Mouse (Mus musculus): ENCODE results near the gene Lta.
A peak's percentile ranks its signal among the peaks of the same experiment; 100 is the strongest.

Lta gene

GRCm38 (mm10) chr17:35213071-35213470, 7.9 kb upstream of the Lta start:
- no peak for DNase-seq (ENCODE audit: inconsistent age in 2 of 2, low spot score in 1 of 2)

DNA sequence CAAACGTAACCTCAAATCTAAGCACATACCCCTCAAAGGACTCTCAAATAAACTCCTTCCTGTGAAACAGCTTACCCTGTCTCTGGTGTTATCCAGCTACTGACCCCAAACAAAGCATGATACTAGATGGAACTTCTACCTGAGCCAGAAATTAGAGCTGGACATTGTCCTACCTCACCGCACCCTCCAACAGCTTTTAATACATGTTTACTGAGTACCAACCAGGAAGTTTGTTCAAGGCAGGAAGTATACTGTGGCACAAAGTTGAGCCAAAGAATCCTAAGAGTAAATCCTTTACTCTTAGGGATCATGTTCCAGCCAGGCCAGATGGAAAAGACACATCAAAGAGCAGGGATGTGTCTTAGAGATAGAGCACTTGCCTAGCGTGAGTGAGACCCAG, 5.4 kb upstream of the Lta start:
- DNase-seq (ENCODE audit: inconsistent age in 2 of 2, low spot score in 1 of 2): no peak

GRCm38 (mm10) chr17:35209785-35210535, 4.8 kb upstream of the Lta start:
- no peak for DNase-seq (ENCODE audit: inconsistent age in 2 of 2, low spot score in 1 of 2)

DNA sequence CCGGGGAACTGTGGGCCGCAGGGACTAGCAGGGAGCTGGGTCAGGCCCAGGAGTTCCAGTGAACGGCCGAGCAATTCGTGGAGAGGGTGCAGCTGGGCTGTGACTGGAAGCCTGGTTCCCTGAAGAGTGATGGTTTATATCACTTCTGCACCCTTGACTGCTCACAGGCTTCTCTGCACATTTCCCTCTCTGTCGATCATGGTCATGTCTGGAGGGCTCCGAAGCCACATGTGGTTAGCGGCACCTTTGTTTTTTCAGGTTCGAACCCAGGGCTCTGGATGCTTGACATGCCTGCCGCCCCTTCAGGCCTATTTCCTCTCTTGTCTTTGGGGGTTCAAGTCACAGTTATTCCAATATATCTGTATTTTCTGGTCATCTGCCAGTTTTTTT, 224 bp upstream of the Lta start:
- DNase-seq (ENCODE audit: inconsistent age in 2 of 2, low spot score in 1 of 2): no peak

DNA sequence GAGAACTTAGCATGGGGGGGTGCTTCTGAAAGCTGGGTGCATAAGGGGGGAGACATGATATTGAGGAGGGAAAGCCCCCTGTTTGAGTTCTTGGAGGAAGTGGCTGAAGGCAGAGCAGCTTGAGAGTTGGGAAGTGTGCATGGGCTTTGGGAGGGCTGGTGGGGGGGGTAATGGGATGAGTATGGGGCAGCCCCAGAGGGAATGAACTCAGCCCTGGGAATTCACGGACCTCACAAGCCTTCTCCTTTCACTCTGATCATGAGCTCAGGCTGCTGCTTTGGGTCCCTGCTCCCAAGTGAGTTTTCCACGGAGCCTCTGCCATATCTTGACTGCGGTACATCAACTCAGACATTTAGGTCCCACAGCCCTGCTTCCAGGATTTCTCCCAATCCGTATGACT, 2.7 kb downstream of the Lta start:
- DNase-seq (ENCODE audit: inconsistent age in 2 of 2, low spot score in 1 of 2): no peak

DNA sequence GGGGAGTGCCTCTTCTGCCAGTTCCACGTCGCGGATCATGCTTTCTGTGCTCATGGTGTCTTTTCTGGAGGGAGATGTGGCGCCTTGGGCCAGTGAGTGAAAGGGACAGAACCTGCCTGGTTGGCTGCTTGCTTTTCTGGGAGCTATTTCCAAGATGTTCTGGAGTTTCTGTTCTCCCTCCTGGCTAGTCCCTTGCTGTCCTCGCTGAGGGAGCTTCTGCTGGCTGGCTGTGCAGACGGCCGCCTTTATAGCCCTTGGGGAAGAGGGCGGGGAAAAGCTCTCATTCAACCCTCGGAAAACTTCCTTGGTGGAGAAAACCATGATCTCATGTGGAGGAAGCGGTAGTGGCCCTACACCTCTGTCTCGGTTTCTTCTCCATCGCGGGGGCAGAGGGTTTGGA, 3.4 kb downstream of the Lta start, which contains the start of gene Tnf:
Tnf (minus strand) TSS at position 221 of the 400 bp plus-strand sequence.
- peak; percentile 61 to 76 for DNase-seq (ENCODE audit: inconsistent age in 2 of 2, low spot score in 1 of 2)

DNA sequence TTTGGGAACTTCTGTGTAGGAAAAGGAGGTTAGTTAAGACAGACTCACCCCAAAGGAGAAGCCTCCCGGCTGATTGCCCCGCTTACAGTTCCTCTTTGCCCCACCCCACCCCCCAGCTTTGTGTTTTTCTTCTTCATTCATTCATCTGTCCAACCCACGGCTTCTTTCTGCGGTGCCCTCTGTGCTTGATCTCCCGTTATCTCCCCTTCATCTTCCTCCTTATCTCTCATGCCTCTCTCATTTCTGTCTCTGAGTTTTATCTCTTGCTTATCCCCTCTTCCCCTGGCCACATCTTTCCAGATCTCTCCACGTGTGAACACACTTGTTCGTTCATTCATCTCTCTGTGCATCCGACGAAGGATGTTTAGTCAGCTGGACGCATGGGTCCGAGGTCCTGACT, 4.0 kb downstream of the Lta start:
- no peak for DNase-seq (ENCODE audit: inconsistent age in 2 of 2, low spot score in 1 of 2)

DNA sequence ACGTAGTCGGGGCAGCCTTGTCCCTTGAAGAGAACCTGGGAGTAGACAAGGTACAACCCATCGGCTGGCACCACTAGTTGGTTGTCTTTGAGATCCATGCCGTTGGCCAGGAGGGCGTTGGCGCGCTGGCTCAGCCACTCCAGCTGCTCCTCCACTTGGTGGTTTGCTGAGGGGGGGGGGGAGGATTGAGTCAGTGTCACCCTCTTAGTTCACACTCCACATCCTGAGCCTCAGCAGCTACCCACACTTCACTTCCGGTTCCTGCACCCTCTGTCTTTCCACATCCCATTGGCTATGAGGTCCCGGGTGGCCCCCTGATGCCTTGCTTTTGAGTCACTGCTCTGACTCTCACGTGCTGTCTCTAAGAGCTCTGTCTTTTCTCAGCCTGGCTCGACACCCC, 4.8 kb downstream of the Lta start:
- DNase-seq (ENCODE audit: inconsistent age in 2 of 2, low spot score in 1 of 2): no peak

- no peak for DNase-seq (ENCODE audit: inconsistent age in 2 of 2, low spot score in 1 of 2)
Observed at GRCm38 (mm10) chr17:35198946-35199345, 6.2 kb downstream of the Lta start.

GRCm38 (mm10) chr17:35198029-35198428, 7.1 kb downstream of the Lta start:
- DNase-seq (ENCODE audit: inconsistent age in 2 of 2, low spot score in 1 of 2): no peak

GRCm38 (mm10) chr17:35197126-35197525, 8.0 kb downstream of the Lta start:
- DNase-seq (ENCODE audit: inconsistent age in 2 of 2, low spot score in 1 of 2): no peak

DNA sequence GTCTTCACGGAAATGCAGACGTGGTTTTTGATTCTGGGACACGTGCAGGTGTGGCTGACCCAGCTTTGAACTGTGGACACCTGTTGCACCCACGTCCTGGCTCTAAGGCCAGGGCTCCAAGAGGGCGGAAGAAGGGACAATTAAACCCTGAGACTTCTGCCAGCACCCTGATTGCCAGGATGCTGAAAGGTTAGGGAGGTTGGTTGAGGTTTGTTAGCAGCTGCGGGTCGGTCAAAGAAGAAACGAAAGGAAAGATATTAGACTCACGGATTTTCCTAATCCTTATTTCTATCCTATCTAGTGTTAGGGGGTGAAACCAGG, 8.9 kb downstream of the Lta start:
- DNase-seq (ENCODE audit: inconsistent age in 2 of 2, low spot score in 1 of 2): no peak

DNA sequence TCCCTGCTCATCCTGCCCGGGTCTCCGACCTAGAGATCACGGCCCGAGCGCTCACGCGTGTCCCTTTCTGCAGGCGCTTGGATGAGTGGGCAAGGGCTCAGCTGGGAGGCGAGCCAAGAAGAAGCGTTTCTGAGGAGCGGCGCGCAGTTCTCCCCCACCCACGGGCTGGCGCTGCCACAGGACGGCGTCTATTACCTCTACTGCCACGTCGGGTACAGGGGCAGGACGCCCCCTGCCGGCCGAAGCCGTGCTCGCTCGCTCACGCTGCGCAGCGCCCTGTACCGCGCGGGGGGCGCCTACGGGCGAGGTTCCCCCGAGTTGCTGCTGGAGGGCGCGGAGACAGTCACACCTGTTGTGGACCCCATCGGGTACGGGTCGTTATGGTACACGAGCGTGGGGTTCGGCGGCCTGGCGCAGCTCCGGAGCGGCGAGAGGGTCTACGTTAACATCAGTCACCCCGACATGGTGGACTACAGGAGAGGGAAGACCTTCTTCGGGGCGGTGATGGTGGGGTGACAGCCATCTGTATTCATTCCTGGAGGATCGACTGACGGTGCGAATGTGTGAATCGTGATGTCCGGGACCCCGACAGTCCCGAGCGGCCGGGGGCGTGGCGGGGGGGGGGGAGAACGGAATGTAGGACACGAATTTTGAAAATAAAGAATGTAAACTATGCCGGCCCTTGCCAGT, 9.4 kb downstream of the Lta start:
- DNase-seq (ENCODE audit: inconsistent age in 2 of 2, low spot score in 1 of 2): peak; percentile 82 to 92

DNA sequence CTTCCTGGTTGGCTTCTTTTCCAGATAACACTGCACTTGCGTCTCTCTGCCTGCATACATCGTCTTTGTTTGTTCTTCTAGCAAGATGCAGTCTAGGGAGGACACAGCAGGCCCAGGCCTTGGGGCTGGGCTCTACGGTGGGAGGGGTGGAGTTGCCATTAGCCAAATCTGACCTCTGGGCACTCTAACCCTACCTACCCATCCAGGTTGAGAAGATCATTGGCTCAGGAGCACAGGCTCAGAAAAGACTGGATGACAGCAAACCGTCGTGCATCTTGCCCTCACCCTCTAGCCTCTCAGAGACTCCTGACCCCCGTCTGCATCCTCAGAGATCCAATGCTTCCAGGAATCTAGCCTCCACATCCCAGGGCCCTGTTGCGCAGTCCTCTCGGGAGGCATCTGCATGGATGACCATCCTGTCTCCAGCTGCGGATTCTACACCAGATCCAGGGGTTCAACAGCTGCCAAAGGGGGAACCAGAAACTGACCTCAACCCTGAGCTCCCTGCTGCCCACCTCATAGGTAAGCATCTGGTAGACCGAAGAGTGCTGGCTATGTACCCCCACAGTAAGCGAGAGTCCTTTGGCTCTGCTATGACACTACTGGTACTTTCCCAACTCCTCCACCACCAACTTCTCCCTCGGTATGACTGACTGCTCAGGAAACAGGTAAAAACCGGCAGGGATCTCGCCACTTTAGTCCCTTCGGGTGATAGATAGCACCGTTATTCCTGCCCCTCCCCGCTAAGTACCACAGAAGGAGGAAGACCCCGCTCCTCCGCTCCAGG, 10.1 kb downstream of the Lta start:
- no peak for DNase-seq (ENCODE audit: inconsistent age in 2 of 2, low spot score in 1 of 2)

DNA sequence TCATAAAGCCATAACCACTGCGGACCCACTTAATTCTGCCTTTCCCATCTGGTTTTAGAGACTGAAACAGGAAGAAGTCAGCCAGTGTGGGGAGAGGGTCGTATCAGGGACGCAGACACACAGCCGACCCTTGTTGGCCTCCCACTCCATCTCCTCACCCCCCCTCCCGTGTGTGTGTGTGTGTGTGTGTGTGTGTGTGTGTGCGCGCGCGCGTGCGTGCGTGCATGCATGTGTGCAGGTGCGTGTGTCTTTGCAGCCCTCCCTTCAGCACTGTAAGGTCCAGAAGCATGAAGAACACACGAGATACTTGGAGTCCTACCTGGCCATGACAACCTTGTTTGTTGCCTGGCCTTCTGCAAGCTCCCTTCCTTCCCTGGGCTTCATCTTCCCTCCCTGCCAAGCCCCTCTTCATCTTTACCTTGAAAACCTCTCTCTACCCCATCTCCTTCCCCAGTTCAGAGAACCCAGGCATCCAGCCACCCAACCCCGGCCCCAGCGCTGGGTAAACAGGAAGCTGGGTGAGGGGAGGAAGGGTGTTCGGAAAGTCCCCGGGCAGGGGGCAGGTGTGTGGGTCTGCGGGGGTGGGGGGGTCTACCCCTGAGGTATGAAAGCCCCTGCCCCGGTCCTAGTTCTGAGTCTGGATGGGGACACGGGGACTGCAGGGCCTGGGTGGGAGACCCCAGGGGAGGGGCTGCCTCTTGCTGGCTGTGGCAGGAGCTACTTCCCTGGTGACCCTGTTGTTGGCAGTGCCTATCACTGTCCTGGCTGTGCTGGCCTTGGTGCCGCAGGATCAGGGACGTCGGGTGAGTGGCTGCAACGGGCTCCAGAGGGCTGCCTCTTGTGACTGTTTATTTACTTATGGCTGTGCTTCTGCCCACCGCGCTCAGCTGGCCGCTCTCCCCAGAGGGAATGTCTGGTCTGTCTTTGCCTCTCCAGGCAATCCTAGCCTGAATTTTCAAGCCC, 11.0 kb downstream of the Lta start, which contains the start of gene Ltb:
Ltb (plus strand) TSS at position 559 of the 963 bp plus-strand sequence.
- DNase-seq (ENCODE audit: inconsistent age in 2 of 2, low spot score in 1 of 2): peak; percentile 59 to 85

GRCm38 (mm10) chr17:35192924-35193323, 12.2 kb downstream of the Lta start:
- DNase-seq (ENCODE audit: inconsistent age in 2 of 2, low spot score in 1 of 2): peak in 1 of 2 experiments; percentile 82

- DNase-seq (ENCODE audit: inconsistent age in 2 of 2, low spot score in 1 of 2): no peak
Observed at GRCm38 (mm10) chr17:35191723-35192122, 13.4 kb downstream of the Lta start.

GRCm38 (mm10) chr17:35190096-35190495, 15.1 kb downstream of the Lta start:
- DNase-seq (ENCODE audit: inconsistent age in 2 of 2, low spot score in 1 of 2): no peak

DNA sequence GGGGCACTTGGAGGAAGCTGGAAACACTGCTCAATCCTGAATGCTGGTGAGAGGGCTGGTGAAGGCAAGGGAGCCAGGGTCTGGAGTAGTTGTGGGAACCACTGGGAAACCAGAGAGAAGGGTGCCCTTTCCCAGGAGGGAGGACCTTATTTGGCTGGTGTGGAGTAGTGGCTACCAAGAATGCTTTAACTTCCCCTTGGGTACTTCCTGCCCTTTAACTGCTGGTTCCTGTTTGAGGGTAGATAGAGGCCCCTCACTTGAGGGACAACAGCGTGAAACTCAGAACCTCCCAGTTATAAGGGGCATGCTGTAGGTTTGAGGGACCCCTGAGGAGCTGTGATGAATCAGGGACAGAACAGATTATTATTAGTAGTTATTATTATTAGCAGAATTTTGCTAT, 16.0 kb downstream of the Lta start:
- DNase-seq (ENCODE audit: inconsistent age in 2 of 2, low spot score in 1 of 2): no peak

GRCm38 (mm10) chr17:35187959-35188610, 17.1 kb downstream of the Lta start, which contains the start of gene Lst1:
Gene Lst1 (minus strand): TSS chr17:35188439.
- no peak for DNase-seq (ENCODE audit: inconsistent age in 2 of 2, low spot score in 1 of 2)
